Mouse (Mus musculus) brain, embryonic 14.5 days (tissue): ENCODE results near the gene Fahd1.

Experiments used
- CTCF ChIP-seq: fragments of 200-500 bp; IDR thresholded peaks from 2 replicates; pipeline ENCODE4 v1.5.1; 2012; ENCODE audit warnings: inconsistent platforms, mild to moderate bottlenecking, moderate library complexity, borderline replicate concordance; ENCODE audit not compliant: insufficient read depth, insufficient read length; ENCODE audit errors: extremely low read depth
- POLR2A ChIP-seq: fragments of 200-500 bp; IDR thresholded peaks from 2 replicates; pipeline ENCODE4 v1.6.1; 2012; ENCODE audit warnings: mild to moderate bottlenecking, inconsistent platforms, borderline replicate concordance; ENCODE audit not compliant: poor library complexity, insufficient read depth, insufficient read length, severe bottlenecking; ENCODE audit errors: extremely low read depth

- TF ChIP-seq POLR2A (peak; percentile 26; the same call in 1 of the 2 replicates), CTCF (no peak)
Observed at GRCm38 (mm10) chr17:24894995-24895547, 44.9 kb upstream of the Fahd1 start, which contains the start of the genes Eme2 and Mrps34.
